Mouse (Mus musculus) inflammation-experienced regulatory T-cells, adult 6 months (primary cell): ENCODE data around the gene Gpr62. TPM values are rescaled to one million over a fixed set of nuclear protein-coding genes. Genes with fewer than 3 reads are reported as not detected.
A peak's percentile ranks its signal among the peaks of the same experiment; 100 is the strongest.

Experiments used
- ATAC-seq: one replicate; pipeline ENCODE4 v1.8.0; 2017
- polyA plus RNA-seq, 3 experiments: library from polyadenylated mRNA; unstranded; fragments of 100-300 nt; shearing (Covaris generic); gene quantifications; one replicate each; pipeline ENCODE4 v1.2.1; 2017

Gene Gpr62
- polyA plus RNA-seq, 3 experiments from 2014 or later = not detected

DNA sequence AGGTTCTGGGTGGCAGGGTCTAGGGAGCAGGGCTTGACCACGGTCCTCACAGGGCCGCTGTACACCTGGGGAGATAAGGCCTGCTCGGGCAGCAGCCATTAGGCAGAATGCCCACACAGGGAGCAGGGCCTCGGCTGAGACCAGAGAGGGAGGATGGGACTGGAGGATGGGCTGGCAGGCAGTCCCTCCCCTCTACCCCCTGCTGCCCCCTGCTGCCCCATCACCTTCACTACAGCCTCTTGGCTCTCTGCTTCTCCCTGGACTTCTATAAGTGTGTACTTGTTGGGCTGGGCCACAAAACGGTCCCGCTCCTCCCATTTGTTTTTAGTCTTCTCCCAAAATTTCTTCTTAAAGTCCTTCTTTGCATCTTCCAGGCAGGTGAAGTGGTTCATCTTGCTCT lies 8.7 kb upstream of the Gpr62 start:
- ATAC-seq = no peak

DNA sequence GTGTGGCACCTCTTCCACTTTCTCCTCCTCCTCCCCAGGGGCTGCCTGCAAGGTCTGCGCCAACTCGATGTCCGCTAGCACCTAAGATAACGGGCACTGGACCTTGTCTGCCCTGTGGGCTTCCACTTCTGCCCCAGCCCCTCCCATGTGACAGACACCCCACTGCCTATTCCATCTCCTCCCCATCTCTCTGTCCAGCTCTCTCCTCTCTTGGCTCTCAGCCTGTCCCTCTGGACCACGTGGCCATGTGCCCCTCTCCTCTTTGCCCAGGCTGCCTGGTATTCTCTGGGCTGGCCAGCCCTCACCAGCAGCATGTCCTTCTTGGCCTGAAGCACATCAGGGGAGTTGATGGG lies 8.0 kb upstream of the Gpr62 start:
- ATAC-seq = no peak

DNA sequence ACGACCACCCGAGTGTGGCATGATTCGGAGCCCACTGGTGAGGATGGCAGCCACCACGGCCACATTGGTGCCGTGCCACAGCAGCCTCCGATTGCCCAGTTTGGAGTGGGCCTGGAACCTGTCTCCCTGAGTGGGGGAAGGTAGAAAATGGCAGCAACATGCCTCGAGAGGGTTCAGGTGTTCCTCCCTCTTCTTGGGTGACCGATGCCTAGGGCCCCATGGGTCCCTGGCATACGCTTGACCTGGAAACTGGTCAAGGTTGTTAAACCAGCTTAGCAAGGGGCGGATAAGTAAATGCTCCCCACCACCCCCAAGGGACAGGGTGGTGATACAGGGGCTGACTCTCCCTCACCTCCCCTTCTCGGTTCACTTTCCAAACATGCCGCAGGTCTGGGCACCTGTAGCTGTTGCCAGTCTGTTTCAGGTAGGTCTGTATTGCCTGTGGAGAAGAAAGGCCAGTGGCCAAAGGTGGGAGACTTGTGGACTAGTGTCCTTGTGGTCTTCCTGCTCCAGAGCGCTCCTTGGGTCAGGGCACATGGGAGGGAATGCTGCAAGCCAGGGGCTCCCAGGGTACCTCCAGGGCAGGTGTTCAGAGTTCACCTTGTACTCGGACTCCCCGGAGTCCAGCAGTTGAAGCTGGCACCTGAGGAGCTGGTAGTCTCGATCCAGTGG lies 7.5 kb upstream of the Gpr62 start:
- ATAC-seq = no peak

DNA sequence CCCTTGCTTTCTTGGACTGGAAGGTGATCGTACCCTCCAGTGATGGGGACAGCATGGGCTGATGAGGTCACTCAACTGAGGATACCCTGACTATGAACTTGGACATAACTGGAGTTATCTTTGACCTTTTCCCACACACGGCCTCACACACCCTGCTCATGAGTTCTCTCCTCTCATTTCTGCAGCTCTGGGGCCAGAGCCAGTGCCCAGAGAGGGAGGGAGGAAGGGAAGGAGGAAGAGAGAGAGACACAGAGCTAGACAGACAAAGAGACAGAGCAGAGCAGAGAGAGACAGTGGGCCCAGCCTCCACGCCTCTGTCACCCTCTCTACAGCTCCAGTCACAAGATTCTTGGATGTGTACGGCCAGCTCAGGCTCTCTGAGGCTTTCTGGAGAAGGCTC lies 6.6 kb upstream of the Gpr62 start:
- no peak for ATAC-seq

DNA sequence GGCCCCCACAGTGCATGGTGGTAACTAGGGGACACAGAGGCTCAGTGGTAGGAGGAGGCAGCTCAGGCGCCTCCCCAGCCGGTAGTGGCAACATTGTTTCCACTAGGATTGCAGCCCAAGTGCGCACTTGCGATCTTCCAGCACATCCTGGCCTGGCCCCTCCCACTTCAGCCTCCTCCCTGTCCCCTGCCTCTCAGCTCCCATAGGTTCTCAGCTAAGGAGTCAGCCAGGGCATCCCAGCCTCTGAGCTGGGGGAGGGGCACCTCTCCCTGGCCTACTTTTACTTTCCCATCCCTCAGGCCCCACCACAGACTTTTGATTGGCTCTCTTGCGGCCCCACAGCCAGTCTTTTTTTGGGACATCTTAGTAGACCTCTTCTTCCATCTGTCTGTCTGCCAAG lies 6.2 kb upstream of the Gpr62 start:
- no peak for ATAC-seq

DNA sequence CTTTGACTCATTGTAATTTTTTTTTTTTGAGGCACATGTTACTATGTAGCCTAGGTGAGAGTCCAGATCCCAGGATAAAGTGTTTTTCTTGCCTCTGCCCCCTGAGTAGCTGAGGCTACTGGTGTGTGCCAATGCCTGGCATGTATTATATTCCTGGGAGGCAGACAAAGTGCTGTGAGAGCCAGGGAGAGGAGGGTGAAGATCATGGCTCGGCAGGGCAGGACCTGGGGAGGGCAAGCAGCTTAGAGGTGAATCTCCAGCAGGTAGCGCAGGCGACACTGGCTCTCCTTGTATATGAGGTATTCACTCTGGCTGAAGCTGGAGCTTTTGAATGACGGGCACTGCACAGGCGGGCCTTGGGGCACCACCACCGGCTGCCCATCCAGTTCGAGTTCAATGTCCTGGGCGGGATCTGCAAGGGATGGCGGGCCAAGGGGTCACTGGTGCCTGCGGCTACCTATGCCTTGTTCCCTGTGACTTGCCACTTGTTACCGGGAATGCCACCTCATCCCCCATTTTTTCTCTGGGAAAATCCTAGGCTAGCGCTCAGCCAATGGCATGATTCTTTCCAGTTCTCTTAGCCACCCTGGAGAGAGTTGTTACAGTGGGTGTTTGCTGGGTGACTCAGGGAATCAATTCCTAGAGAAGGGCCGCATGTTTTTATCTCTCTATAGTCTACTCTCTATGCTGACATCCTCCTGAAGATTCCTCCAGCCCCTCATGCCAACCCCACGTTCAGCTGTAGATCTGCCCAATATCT lies 5.4 kb upstream of the Gpr62 start:
- ATAC-seq = no peak

DNA sequence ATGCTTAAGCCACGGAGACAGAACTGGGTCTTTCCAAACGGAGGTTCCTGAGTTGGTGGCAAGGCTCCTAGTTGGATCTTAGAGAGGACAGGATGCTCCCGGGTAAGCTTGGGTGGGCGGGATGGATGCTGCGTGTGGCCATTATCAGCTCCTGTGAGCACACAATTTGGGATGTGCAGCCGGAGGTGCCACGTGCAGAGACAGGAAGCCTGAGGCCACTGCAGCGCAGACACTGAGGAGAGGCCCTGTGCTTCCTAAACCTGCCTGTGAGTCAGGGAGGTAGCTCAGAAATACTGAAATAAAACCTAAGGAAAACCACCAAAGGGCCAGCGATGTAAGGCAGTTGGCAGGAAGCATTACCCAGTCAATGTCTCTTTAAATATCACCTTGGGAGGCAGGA lies 4.0 kb upstream of the Gpr62 start:
- ATAC-seq = no peak

DNA sequence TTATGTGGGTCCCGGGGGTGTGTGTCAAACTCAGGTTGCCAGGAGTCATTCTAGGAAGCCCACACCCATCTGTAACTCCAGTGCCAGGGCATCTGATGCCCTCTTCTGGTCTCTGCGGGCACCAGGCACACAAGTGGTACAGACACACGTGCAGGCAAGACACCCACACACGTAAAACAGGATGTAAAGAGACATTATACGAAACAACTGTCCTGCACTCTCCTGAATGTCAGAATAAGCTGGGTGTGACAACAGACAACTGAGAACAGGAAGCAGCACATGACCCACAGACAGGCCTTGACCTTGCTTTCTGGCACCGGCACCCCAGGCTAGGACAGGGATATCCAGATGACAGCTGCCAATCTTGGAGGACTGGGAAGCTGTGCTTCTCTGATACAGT lies 3.6 kb upstream of the Gpr62 start:
- peak; percentile 58 for ATAC-seq

DNA sequence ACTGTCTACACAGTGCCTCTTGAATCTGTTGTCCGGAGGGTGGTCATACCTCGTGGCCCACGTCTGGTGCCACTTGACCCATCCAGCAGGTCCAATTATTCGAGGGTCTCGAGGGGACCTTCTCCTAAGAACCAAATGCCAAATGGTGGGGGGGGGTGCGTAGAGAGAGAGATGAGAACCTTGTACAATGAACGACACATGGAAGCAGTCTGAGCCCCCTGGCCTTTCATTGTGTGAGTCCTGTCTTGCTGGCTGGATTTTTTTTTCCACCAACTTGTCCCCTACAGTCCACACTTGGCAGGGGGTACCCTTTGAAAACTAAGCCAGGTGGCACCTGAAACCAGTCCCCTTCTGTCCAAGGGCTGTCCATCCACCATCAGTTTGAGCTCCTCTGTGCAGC lies 2.0 kb upstream of the Gpr62 start:
- ATAC-seq = no peak

DNA sequence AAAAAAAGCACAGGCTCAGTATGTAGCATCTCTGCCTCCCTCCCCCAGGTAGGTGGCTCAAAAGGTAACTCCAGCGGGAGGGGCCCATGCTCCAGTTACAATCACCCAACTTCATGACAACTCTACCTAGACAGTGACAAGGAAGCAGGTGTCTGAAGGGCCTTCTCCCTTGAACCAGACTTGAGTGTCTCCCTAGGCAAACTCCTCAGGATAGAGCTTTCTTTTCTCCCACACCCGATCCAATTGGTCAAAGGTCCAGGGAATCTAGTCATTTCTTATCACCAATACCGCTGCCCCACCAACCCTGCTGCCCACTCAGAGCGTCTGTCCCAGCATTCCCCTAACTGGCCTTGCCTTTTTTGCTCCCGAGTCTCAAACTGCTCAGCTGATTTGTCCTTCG lies 983 bp upstream of the Gpr62 start:
- no peak for ATAC-seq

DNA sequence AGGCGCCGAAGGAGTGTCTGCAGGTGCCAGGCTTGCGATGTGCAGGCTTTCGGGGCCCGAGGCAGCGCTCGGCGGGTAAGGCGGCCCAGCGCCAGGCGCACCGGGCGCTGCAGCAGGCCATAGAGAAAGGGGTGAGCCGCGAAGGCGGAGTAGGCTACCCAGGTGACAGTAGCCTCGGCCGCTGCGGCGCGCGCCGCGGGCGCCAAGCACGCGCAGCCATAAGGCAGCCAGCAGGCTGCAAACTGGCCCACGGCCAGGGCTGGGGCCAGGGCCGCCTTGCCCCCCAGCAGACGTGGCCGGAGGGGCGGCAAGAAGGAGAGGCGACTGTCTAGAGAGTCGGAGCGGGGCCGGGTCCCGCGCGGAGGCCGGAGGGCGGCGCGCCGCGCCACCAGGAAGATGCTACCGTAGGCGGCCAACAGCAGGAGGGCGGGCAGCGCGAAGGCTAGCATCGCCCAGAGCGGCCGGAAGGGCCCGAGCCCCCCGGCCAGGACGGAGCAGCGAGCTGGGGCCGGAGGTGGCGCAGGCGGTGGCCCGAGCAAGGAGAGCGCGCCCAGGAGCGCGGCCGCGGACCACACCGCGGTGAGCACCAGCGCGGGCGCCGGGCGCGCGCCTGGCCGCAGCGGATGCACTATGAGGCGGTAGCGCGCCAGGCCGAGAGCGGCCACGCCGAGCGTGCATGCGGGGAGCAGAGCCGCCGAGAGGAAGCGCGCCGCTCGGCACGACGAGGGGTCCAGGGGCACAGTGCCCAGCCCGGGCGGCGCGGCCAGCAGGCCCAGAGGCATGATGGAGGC lies 792 bp downstream of the Gpr62 start:
- ATAC-seq = peak; percentile 44

DNA sequence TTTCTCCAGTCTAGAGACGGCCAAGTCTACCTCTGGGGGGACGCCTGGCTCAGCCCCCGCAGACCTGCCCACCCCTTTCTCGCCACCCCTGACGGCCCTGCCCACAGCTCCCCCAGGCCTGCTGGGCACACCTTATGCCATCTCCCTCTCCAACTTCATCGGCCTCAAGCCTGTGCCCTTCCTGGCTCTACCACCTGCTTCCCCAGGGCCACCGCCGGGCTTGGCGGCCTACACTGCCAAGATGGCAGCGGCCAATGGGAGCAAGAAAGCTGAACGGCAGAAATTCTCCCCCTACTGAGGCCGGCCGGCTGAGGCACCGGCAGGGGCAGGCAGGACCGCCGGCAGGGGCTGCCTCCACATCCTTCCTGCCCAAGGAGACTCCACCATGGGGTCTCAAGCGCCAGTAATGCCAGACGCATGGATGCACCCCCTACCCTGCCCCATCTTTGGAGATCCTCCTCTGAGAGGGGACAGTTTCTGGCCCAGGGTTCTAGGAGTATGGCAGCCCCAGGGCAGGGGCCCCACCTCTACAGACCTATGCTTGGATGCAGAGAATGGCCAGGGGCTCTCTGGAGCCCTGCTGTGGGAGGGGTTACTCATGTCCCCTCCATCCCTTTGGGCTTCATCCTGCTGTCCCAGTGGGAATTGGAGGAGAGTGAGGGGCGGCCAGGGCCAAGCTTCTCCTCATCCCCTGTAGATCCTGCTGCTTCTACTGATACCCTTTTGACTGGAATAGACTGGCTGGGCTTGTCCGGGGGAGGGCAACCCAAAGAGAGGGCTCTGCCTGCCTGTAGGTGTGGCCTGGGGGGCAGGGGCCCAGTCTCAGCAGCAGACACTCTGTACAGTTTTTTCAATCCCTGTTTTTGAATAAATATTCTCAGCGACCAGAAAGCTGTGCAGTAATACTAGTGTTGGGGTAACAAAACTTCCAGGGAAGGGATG lies 2.3 kb downstream of the Gpr62 start:
- no peak for ATAC-seq

DNA sequence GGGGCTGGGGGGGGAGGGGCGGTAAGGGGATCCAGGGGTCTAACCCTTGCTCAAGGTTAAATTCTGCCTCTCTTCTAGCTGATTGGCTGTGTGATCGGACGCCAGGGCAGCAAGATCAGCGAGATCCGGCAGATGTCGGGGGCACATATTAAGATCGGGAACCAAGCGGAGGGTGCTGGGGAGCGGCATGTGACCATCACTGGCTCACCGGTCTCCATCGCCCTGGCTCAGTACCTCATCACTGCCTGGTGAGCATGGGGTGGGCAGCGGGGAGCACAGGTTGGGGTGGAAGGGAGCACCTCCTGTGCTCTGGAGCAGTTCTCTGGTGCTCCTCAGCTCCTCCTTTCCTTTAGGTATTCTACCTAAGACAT lies 3.3 kb downstream of the Gpr62 start:
- ATAC-seq = no peak

DNA sequence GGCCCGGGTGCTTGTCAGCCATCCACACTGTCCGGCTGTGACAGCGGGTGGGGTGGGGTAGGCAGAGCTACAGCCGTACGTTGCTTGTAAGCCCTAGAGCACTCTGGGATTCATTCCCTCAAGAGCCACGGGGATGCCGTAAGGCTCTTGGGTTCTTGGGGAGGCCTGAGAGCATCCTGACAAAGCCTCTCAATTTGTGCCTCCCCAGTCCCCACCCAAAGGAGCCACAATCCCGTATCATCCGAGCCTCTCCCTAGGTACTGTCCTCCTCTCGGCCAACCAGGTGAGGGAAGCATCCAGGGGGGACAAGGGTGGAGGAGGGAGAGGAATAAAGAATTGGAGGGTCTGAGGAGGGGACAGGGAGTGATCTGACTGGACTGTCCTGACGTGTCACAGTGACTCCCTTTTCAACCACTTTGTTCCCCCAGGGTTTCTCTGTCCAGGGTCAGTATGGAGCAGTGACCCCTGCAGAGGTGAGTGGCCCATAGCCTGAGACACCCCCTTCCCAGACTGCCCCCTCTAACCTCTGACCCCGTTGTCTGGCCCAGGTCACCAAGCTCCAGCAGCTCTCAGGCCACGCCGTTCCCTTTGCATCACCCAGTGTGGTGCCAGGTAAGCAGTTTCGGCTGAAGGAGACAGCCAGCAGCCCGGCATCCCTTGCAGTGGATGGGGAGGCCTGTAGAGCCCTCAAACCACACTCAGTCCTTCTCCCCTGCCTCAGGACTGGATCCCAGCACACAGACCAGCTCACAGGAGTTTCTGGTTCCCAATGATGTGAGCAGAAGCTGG lies 3.9 kb downstream of the Gpr62 start:
- ATAC-seq = no peak

DNA sequence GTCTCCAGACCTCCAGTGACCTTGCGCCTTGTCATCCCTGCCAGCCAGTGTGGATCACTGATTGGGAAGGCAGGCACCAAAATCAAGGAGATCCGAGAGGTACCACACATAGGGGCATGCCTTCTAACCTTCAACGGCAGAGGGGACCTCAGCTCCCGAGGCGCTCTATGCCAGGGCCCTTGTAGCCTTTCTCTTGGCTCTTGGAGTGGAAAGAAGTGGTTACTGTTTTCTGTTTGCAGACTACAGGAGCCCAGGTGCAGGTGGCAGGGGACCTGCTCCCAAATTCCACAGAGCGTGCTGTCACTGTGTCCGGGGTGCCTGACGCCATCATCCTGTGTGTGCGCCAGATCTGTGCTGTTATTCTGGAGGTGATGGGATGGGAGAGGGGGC lies 4.7 kb downstream of the Gpr62 start:
- no peak for ATAC-seq

DNA sequence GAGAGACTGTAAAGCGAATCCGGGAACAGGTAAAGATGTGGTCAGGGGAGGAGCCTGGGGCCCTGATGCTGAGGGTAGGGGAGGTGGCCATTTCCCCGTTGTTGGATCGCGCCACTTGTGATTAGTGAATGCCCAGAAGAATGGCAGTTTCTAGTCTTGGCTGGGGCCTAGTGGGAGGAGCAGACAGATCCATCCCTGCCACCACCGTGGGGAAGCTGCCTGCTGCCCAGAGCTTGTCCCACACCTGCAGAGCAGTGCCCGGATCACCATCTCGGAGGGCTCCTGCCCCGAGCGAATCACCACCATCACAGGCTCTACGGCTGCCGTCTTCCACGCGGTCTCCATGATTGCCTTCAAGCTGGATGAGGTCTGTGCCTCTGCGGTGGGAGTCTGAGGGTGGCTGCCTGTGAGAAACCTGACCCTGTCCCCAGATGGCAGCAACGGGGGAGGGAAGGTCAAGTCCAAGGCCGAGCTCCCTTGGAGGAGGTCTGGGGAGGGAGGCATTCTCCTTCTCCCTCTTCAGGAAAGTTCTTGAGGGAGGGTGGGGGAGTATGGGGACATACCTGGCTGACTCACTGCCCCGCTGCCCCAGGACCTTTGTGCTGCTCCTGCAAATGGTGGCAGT lies 5.2 kb downstream of the Gpr62 start:
- no peak for ATAC-seq

DNA sequence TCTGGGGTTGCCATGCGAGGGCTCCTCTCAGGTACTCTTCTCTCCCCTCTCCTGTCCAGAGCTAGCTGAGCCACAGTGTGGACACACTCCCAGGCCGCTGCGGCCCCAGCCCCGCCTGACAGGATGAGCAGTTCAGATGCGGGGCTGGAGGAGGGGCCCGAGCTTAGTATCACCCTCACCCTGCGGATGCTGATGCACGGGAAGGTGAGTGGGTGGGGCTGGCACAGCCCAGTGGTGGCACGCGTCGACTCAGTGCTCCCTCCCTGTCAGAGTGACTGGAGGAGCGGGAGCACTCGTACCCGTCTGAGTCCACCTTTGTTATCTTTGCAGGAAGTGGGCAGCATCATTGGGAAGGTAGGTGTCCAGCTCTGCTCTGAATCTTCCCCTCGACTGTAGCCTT lies 5.8 kb downstream of the Gpr62 start:
- no peak for ATAC-seq

DNA sequence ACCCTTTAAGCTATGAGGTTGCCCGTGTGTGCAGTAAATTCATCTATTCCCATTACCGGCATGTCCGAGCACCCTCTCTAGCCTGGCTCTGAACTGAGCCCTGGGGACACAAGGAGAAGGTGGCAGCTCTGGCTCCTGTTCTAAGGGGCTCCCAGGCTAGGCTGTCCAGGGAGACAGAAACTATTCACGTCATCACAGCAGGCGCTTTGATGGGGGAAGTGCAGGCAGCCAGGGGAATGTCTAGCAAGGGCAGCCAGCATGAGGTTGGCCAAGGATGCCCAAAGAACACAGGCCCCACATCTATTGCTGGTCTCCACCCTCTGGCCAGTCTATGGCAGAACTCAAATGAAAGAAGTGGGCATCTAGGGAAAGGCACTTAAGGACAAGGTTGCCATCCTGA lies 7.8 kb downstream of the Gpr62 start:
- ATAC-seq = no peak

DNA sequence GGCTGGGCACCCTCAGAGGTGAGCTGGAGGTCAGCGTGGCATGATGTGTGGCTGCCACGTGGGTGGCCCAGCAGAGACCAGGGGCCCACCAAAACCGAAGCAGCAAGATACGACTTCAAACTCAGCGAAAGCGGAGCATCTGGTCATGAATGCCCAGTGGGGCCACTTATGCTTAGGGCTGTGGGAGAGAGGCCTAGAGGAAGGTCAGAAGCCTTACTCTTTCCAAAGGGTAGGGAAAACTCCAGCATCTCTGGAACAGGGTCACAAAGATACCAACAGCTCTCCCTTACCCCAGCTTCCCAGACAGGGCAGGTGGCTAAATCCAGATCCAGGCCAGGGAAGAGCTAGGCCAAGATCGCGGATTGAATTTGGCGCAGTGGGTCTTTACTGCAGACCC lies 8.6 kb downstream of the Gpr62 start:
- no peak for ATAC-seq

DNA sequence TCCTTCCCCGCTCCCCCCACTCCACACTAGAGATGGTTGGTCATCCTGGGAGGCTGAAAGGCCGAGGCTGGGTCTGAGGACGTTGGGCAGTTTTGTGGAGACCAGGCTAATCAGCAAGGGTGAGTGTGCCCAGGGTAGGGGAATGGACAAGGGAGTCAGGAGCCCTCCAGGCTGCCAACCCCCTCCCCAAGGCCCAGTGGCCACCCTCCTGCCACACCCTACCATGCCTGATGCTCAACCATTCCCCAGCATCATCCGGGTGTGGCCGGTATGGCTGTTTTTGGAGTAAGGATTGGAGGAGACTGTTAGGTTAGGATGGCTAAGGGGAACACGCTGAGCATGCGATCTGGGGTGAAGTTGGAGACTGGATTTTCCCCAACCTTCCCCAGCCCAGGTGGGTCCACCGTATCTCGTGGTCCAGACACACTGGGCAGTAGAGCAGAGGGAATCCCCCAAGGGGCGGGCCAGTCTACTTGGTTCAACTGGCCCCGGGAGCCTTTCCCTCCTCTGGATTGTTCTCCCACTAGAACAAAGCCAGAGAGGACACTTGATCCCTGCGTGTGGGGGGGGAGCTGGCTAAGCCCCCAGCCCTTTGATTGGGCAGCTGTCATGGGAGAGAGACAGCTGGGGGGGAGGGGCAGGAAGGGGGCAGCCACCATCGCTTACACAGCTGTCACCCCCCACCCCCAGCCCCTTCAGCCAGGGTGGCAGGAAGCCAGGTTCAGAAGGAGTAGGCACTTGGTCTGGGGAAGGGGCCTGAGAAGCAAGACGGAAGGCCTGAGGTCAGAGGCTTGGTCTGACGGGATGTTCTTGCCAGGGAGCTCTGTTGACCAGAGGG lies 9.2 kb downstream of the Gpr62 start:
- ATAC-seq = no peak
